Mouse (Mus musculus) brain, embryonic 14.5 days (tissue): Measurements from ENCODE around the gene Slit3.

Experiments used
- CTCF ChIP-seq: fragments of 200-500 bp; IDR thresholded peaks from 2 replicates; pipeline ENCODE4 v1.5.1; 2012; ENCODE audit warnings: inconsistent platforms, mild to moderate bottlenecking, moderate library complexity, borderline replicate concordance; ENCODE audit not compliant: insufficient read depth, insufficient read length; ENCODE audit errors: extremely low read depth
- POLR2A ChIP-seq: fragments of 200-500 bp; IDR thresholded peaks from 2 replicates; pipeline ENCODE4 v1.6.1; 2012; ENCODE audit warnings: mild to moderate bottlenecking, inconsistent platforms, borderline replicate concordance; ENCODE audit not compliant: poor library complexity, insufficient read depth, insufficient read length, severe bottlenecking; ENCODE audit errors: extremely low read depth

GRCm38 (mm10) chr11:35601652-35602240 lies 480.7 kb downstream of the Slit3 start:
- TF ChIP-seq CTCF (no peak), POLR2A (no peak)
